Mouse (Mus musculus): ENCODE measurements at regions not wholly inside any gene's neighbourhood (a gene's known extent, or its start where the extent isn't known, plus 50 kb on each side); places are given as distances from the start of the nearest gene placed in this dataset.

- no peak for TF ChIP-seq CTCF (IDR thresholded peaks at IDR 0.05; ENCODE audit: low read depth, low read length)
- TF ChIP-seq GATA1 (IDR thresholded peaks at IDR 0.05; ENCODE audit: borderline replicate concordance, low read length), result no peak
- TF ChIP-seq TAL1 (conservative IDR thresholded peaks at IDR 0.05; ENCODE audit: low read depth, low read length), result no peak
- no peak for TF ChIP-seq POLR2AphosphoS5 (IDR thresholded peaks at IDR 0.05; ENCODE audit: insufficient replicate concordance, low read depth, low read length)
- no peak for TF ChIP-seq GATA2 (IDR thresholded peaks at IDR 0.05; ENCODE audit: borderline replicate concordance, low read depth, low read length)
- Histone ChIP-seq H3K4me3 (ENCODE audit: low read depth, low read length) (no peak overlapping the region), H3K4me1 (ENCODE audit: insufficient read depth, low read depth, low read length) (no peaks in the 10 kb centered on the region), H3K9me3 (replicated peaks) (no peaks in the 10 kb centered on the region), H3K27me3 (ENCODE audit: insufficient read depth, low read length) (no peaks in the 10 kb centered on the region; the same call in 1 of the 2 replicates), H3K36me3 (replicated peaks) (no peaks in the 10 kb centered on the region)
- ATAC-seq (ENCODE audit: extremely low read depth, insufficient number of reproducible peaks, low FRiP score, poor library complexity, severe bottlenecking) (no peak), DNase-seq (ENCODE audit: low spot score) (no peak)
Measured at GRCm38 (mm10) chr13:101592355-101592754, 175.7 kb downstream of the Pik3r1 start.

- Histone ChIP-seq H3K27me3 (ENCODE audit: insufficient read depth, low read length) (no peaks in the 10 kb centered on the region; the same call in 1 of the 2 replicates), H3K9me3 (replicated peaks) (no peaks in the 10 kb centered on the region), H3K4me3 (ENCODE audit: low read depth, low read length) (no peak overlapping the region), H3K4me1 (ENCODE audit: insufficient read depth, low read depth, low read length) (no peaks in the 10 kb centered on the region), H3K36me3 (replicated peaks) (no peaks in the 10 kb centered on the region)
- no peak for DNase-seq (ENCODE audit: low spot score)
- no peak for ATAC-seq (ENCODE audit: extremely low read depth, insufficient number of reproducible peaks, low FRiP score, poor library complexity, severe bottlenecking)
- TF ChIP-seq CTCF (IDR thresholded peaks at IDR 0.05; ENCODE audit: low read depth, low read length), result no peak
- no peak for TF ChIP-seq POLR2AphosphoS5 (IDR thresholded peaks at IDR 0.05; ENCODE audit: insufficient replicate concordance, low read depth, low read length)
Measured at GRCm38 (mm10) chr13:101588905-101589304, 179.1 kb downstream of the Pik3r1 start.

GRCm38 (mm10) chr13:101586787-101587186 lies 181.2 kb downstream of the Pik3r1 start:
- Histone ChIP-seq H3K4me1 (ENCODE audit: insufficient read depth, low read depth, low read length) (no peaks in the 10 kb centered on the region), H3K36me3 (replicated peaks) (no peaks in the 10 kb centered on the region), H3K4me3 (ENCODE audit: low read depth, low read length) (no peak overlapping the region), H3K9me3 (replicated peaks) (no peaks in the 10 kb centered on the region), H3K27me3 (ENCODE audit: insufficient read depth, low read length) (no peaks in the 10 kb centered on the region)
- DNase-seq (ENCODE audit: low spot score) (no peak), ATAC-seq (ENCODE audit: extremely low read depth, insufficient number of reproducible peaks, low FRiP score, poor library complexity, severe bottlenecking) (no peak)
- TF ChIP-seq TAL1 (conservative IDR thresholded peaks at IDR 0.05; ENCODE audit: low read depth, low read length) (no peak), GATA1 (IDR thresholded peaks at IDR 0.05; ENCODE audit: borderline replicate concordance, low read length) (no peak), CTCF (IDR thresholded peaks at IDR 0.05; ENCODE audit: low read depth, low read length) (no peak), GATA2 (IDR thresholded peaks at IDR 0.05; ENCODE audit: borderline replicate concordance, low read depth, low read length) (no peak), POLR2AphosphoS5 (IDR thresholded peaks at IDR 0.05; ENCODE audit: insufficient replicate concordance, low read depth, low read length) (no peak)

GRCm38 (mm10) chr13:101576481-101576880 lies 191.5 kb downstream of the Pik3r1 start:
- Histone ChIP-seq H3K36me3 (replicated peaks) (no peaks in the 10 kb centered on the region), H3K9me3 (replicated peaks) (no peaks in the 10 kb centered on the region), H3K4me1 (ENCODE audit: insufficient read depth, low read depth, low read length) (no peaks in the 10 kb centered on the region), H3K27me3 (ENCODE audit: insufficient read depth, low read length) (no peaks in the 10 kb centered on the region; the same call in 1 of the 2 replicates), H3K4me3 (ENCODE audit: low read depth, low read length) (no peak overlapping the region)
- ATAC-seq (ENCODE audit: extremely low read depth, insufficient number of reproducible peaks, low FRiP score, poor library complexity, severe bottlenecking) (no peak), DNase-seq (ENCODE audit: low spot score) (no peak)
- no peak for TF ChIP-seq GATA1 (IDR thresholded peaks at IDR 0.05; ENCODE audit: borderline replicate concordance, low read length)
- TF ChIP-seq GATA2 (IDR thresholded peaks at IDR 0.05; ENCODE audit: borderline replicate concordance, low read depth, low read length), result no peak
- TF ChIP-seq CTCF (IDR thresholded peaks at IDR 0.05; ENCODE audit: low read depth, low read length), result no peak
- no peak for TF ChIP-seq TAL1 (conservative IDR thresholded peaks at IDR 0.05; ENCODE audit: low read depth, low read length)
- no peak for TF ChIP-seq POLR2AphosphoS5 (IDR thresholded peaks at IDR 0.05; ENCODE audit: insufficient replicate concordance, low read depth, low read length)

- Histone ChIP-seq H3K27me3 (ENCODE audit: insufficient read depth, low read length) (peaks cover 6% of the 10 kb centered on the region), H3K36me3 (replicated peaks) (no peaks in the 10 kb centered on the region), H3K9me3 (replicated peaks) (no peaks in the 10 kb centered on the region), H3K4me1 (ENCODE audit: insufficient read depth, low read depth, low read length) (no peaks in the 10 kb centered on the region), H3K4me3 (ENCODE audit: low read depth, low read length) (no peak overlapping the region)
- DNase-seq (ENCODE audit: low spot score) (no peak), ATAC-seq (ENCODE audit: extremely low read depth, insufficient number of reproducible peaks, low FRiP score, poor library complexity, severe bottlenecking) (peak; percentile 57; the same call in 1 of the 2 replicates)
- TF ChIP-seq TAL1 (conservative IDR thresholded peaks at IDR 0.05; ENCODE audit: low read depth, low read length), result no peak
- no peak for TF ChIP-seq GATA2 (IDR thresholded peaks at IDR 0.05; ENCODE audit: borderline replicate concordance, low read depth, low read length)
- TF ChIP-seq GATA1 (IDR thresholded peaks at IDR 0.05; ENCODE audit: borderline replicate concordance, low read length), result no peak
- no peak for TF ChIP-seq CTCF (IDR thresholded peaks at IDR 0.05; ENCODE audit: low read depth, low read length)
- no peak for TF ChIP-seq POLR2AphosphoS5 (IDR thresholded peaks at IDR 0.05; ENCODE audit: insufficient replicate concordance, low read depth, low read length)
Measured at GRCm38 (mm10) chr13:101572809-101573590, 195.0 kb downstream of the Pik3r1 start.

- Histone ChIP-seq H3K4me3 (ENCODE audit: low read depth, low read length) (no peak overlapping the region), H3K9me3 (replicated peaks) (no peaks in the 10 kb centered on the region), H3K4me1 (ENCODE audit: insufficient read depth, low read depth, low read length) (no peaks in the 10 kb centered on the region), H3K36me3 (replicated peaks) (no peaks in the 10 kb centered on the region), H3K27me3 (ENCODE audit: insufficient read depth, low read length) (peaks cover 6% of the 10 kb centered on the region)
- TF ChIP-seq TAL1 (conservative IDR thresholded peaks at IDR 0.05; ENCODE audit: low read depth, low read length) (no peak), GATA2 (IDR thresholded peaks at IDR 0.05; ENCODE audit: borderline replicate concordance, low read depth, low read length) (no peak), GATA1 (IDR thresholded peaks at IDR 0.05; ENCODE audit: borderline replicate concordance, low read length) (no peak), POLR2AphosphoS5 (IDR thresholded peaks at IDR 0.05; ENCODE audit: insufficient replicate concordance, low read depth, low read length) (no peak), CTCF (IDR thresholded peaks at IDR 0.05; ENCODE audit: low read depth, low read length) (no peak)
- ATAC-seq (ENCODE audit: extremely low read depth, insufficient number of reproducible peaks, low FRiP score, poor library complexity, severe bottlenecking) (no peak), DNase-seq (ENCODE audit: low spot score) (no peak)
Measured at GRCm38 (mm10) chr13:101572246-101572645, 195.8 kb downstream of the Pik3r1 start.

Data from G1E (cell line).